Mouse (Mus musculus): ENCODE measurements around the gene Slc12a8. TPM values are rescaled to one million over a fixed set of nuclear protein-coding genes. Genes with fewer than 3 reads are reported as not detected.

Gene Slc12a8
- polyA plus RNA-seq, 1 experiment from 2014 or later: 0.65 TPM

- no peaks in the 10 kb centered on the region for H3K36me3 ChIP-seq
- no peak overlapping the region for H3K9ac ChIP-seq
- H3K27ac ChIP-seq: 0 out of 2 replicates have a peak overlapping the region, but pooled peaks have one; percentile 62
- peaks cover 35% of the 10 kb centered on the region for H3K4me1 ChIP-seq
- no peak for ATAC-seq (ENCODE audit: low FRiP score)
- no peaks in the 10 kb centered on the region for H3K9me3 ChIP-seq (replicated peaks)
- H3K27me3 ChIP-seq: no peaks in the 10 kb centered on the region
- H3K4me2 ChIP-seq (replicated peaks): no peak overlapping the region
- no peak overlapping the region for H3K4me3 ChIP-seq
- 68% methylated on average over 12 of the region's 12 CpGs for WGBS
These were observed 181.2 kb downstream of the Slc12a8 start for GRCm38 (mm10) chr16:33698277-33698790.

- Histone ChIP-seq H3K4me2 (replicated peaks) (no peak overlapping the region), H3K27ac (no peak overlapping the region), H3K36me3 (no peaks in the 10 kb centered on the region), H3K9me3 (replicated peaks) (no peaks in the 10 kb centered on the region), H3K4me3 (no peak overlapping the region), H3K27me3 (no peaks in the 10 kb centered on the region), H3K9ac (no peak overlapping the region), H3K4me1 (peaks cover 47% of the 10 kb centered on the region)
- 67% methylated on average over 5 of the region's 5 CpGs for WGBS
- ATAC-seq (ENCODE audit: low FRiP score): no peak
These were observed 183.5 kb downstream of the Slc12a8 start for GRCm38 (mm10) chr16:33700584-33700983.

- Histone ChIP-seq H3K4me1 (peaks cover 41% of the 10 kb centered on the region), H3K4me2 (replicated peaks) (no peak overlapping the region), H3K27ac (no peak overlapping the region), H3K27me3 (no peaks in the 10 kb centered on the region), H3K9ac (no peak overlapping the region), H3K9me3 (replicated peaks) (no peaks in the 10 kb centered on the region), H3K4me3 (no peak overlapping the region), H3K36me3 (no peaks in the 10 kb centered on the region)
- 90% methylated on average over 4 of the region's 4 CpGs for WGBS
- no peak for ATAC-seq (ENCODE audit: low FRiP score)
These were observed 184.7 kb downstream of the Slc12a8 start for GRCm38 (mm10) chr16:33701872-33702271.

- 83% methylated on average over 9 of the region's 9 CpGs for WGBS
These were observed 187.2 kb downstream of the Slc12a8 start for GRCm38 (mm10) chr16:33704289-33704688.

GRCm38 (mm10) chr16:33705258-33705657 lies 188.1 kb downstream of the Slc12a8 start:
- 24% methylated on average over 6 of the region's 6 CpGs for WGBS

More at GRCm38 (mm10) chr16:33704289-33704688, 187.2 kb downstream of the Slc12a8 start:
- H3K27ac ChIP-seq: no peak overlapping the region
- no peak overlapping the region for H3K9ac ChIP-seq
- H3K36me3 ChIP-seq: no peaks in the 10 kb centered on the region
- peaks cover 23% of the 10 kb centered on the region for H3K4me1 ChIP-seq
- no peaks in the 10 kb centered on the region for H3K27me3 ChIP-seq
- H3K9me3 ChIP-seq (replicated peaks): no peaks in the 10 kb centered on the region
- H3K4me2 ChIP-seq (replicated peaks): no peak overlapping the region
- no peak for ATAC-seq (ENCODE audit: low FRiP score)
- H3K4me3 ChIP-seq: no peak overlapping the region

GRCm38 (mm10) chr16:33706111-33706890 lies 189.2 kb downstream of the Slc12a8 start:
- whole genome bisulfite sequencing: 93% methylated on average over 14 of the region's 14 CpGs

More at GRCm38 (mm10) chr16:33705258-33705657, 188.1 kb downstream of the Slc12a8 start:
- Histone ChIP-seq H3K4me1 (peaks cover 23% of the 10 kb centered on the region), H3K9me3 (replicated peaks) (no peaks in the 10 kb centered on the region), H3K4me2 (replicated peaks) (no peak overlapping the region), H3K36me3 (no peaks in the 10 kb centered on the region), H3K27ac (no peak overlapping the region), H3K4me3 (no peak overlapping the region), H3K27me3 (no peaks in the 10 kb centered on the region), H3K9ac (no peak overlapping the region)
- ATAC-seq (ENCODE audit: low FRiP score): no peak

GRCm38 (mm10) chr16:33708031-33708430 lies 190.9 kb downstream of the Slc12a8 start:
- H3K4me2 ChIP-seq (replicated peaks): no peak overlapping the region
- H3K36me3 ChIP-seq: peaks cover 4% of the 10 kb centered on the region; the same call in 1 of the 2 replicates
- no peaks in the 10 kb centered on the region for H3K27me3 ChIP-seq
- H3K4me1 ChIP-seq: peaks cover 15% of the 10 kb centered on the region
- no peak overlapping the region for H3K9ac ChIP-seq
- H3K4me3 ChIP-seq: no peak overlapping the region
- H3K9me3 ChIP-seq (replicated peaks): no peaks in the 10 kb centered on the region
- no peak for ATAC-seq (ENCODE audit: low FRiP score)
- WGBS: 93% methylated on average over 10 of the region's 10 CpGs
- H3K27ac ChIP-seq: no peak overlapping the region

More at GRCm38 (mm10) chr16:33706111-33706890, 189.2 kb downstream of the Slc12a8 start:
- no peaks in the 10 kb centered on the region for H3K36me3 ChIP-seq
- no peak for ATAC-seq (ENCODE audit: low FRiP score)
- H3K4me3 ChIP-seq: no peak overlapping the region
- peaks cover 16% of the 10 kb centered on the region for H3K4me1 ChIP-seq
- H3K27ac ChIP-seq: no peak overlapping the region
- H3K27me3 ChIP-seq: no peaks in the 10 kb centered on the region
- no peak overlapping the region for H3K9ac ChIP-seq
- no peaks in the 10 kb centered on the region for H3K9me3 ChIP-seq (replicated peaks)
- no peak overlapping the region for H3K4me2 ChIP-seq (replicated peaks)

GRCm38 (mm10) chr16:33708585-33709397 lies 191.7 kb downstream of the Slc12a8 start:
- Histone ChIP-seq H3K9me3 (replicated peaks) (no peaks in the 10 kb centered on the region), H3K9ac (no peak overlapping the region), H3K4me3 (no peak overlapping the region), H3K27ac (no peak overlapping the region), H3K4me2 (replicated peaks) (no peak overlapping the region), H3K4me1 (peaks cover 12% of the 10 kb centered on the region), H3K36me3 (peaks cover 4% of the 10 kb centered on the region; the same call in 1 of the 2 replicates), H3K27me3 (no peaks in the 10 kb centered on the region)
- 92% methylated on average over 12 of the region's 12 CpGs for WGBS
- no peak for ATAC-seq (ENCODE audit: low FRiP score)

Other genes with a start within 250 kb of the Slc12a8 start
- gene Zfp148, start 136.5 kb upstream of the Slc12a8 start, polyA plus RNA-seq (2016; fragmentation: Nextera tagmentation; extraction: Ambion mirVana): 59.0 and 62.5 TPM in 2 replicates
- 21.3 and 22.9 TPM in 2 replicates for gene Heg1, start 167.0 kb downstream of the Slc12a8 start, polyA plus RNA-seq (2016; fragmentation: Nextera tagmentation; extraction: Ambion mirVana)